Mouse (Mus musculus) stomach, postnatal 0 days (tissue): ENCODE measurements around the gene Cntnap2. TPM values are rescaled to one million over a fixed set of nuclear protein-coding genes. Genes with fewer than 3 reads are reported as not detected.

ENCODE experiments used
- ATAC-seq: fragments of 200-750 bp; cut with Nextera tagmentation; 2 replicates; pipeline ENCODE4 v1.8.0; 2017; ENCODE audit not compliant: low FRiP score, low TSS enrichment
- DNase-seq: peaks from one replicate; pipeline ENCODE4 v3.0.0-alpha.2; 2016; ENCODE audit warnings: low spot score
- H3K27ac ChIP-seq: fragments of 300-500 bp; sonication (generic); replicated peaks from 2 replicates; pipeline ENCODE4 v1.5.1; 2014; ENCODE audit warnings: mild to moderate bottlenecking, control low read depth
- H3K27me3 ChIP-seq: fragments of 300-500 bp; sonication (generic); 2 replicates; pipeline ENCODE4 v1.6.1; 2014; ENCODE audit warnings: low read length; ENCODE audit not compliant: control insufficient read depth, insufficient read depth
- H3K36me3 ChIP-seq: fragments of 300-500 bp; sonication (generic); 2 replicates; pipeline ENCODE4 v1.6.1; 2014; ENCODE audit warnings: low read length, mixed read lengths; ENCODE audit not compliant: control insufficient read depth, insufficient read depth
- H3K4me1 ChIP-seq: fragments of 300-500 bp; sonication (generic); replicated peaks from 2 replicates; pipeline ENCODE4 v1.6.1; 2014; ENCODE audit warnings: antibody characterized with exemption; ENCODE audit not compliant: control insufficient read depth, insufficient read depth
- H3K4me2 ChIP-seq: fragments of 300-500 bp; sonication (generic); replicated peaks from 2 replicates; pipeline ENCODE4 v1.6.1; 2014; ENCODE audit warnings: low read depth, mild to moderate bottlenecking, control low read depth, moderate library complexity
- H3K4me3 ChIP-seq: fragments of 300-500 bp; sonication (generic); 2 replicates; pipeline ENCODE4 v1.5.1; 2014; ENCODE audit warnings: low read depth, low read length, control low read depth
- H3K9ac ChIP-seq: fragments of 300-500 bp; sonication (generic); 2 replicates; pipeline ENCODE4 v1.6.1; 2014; ENCODE audit warnings: mild to moderate bottlenecking, low read length, control low read depth, mixed read lengths
- H3K9me3 ChIP-seq: fragments of 300-500 bp; sonication (generic); 2 replicates; pipeline ENCODE4 v1.6.1; 2016; ENCODE audit warnings: low read length; ENCODE audit not compliant: control insufficient read depth
- CTCF ChIP-seq: IDR thresholded peaks from 2 replicates; pipeline ENCODE4 v1.5.1; 2016; ENCODE audit warnings: antibody characterized with exemption, low read depth, mild to moderate bottlenecking, moderate library complexity
- EP300 ChIP-seq: optimal IDR thresholded peaks from 2 replicates; pipeline ENCODE3; 2016; ENCODE audit warnings: antibody characterized with exemption
- WGBS: fragments of 180-500 bp; shearing (Covaris S2); extraction: QIAGEN DNeasy Blood & Tissue Kit; methylation state at CpG from one replicate; pipeline ENCODE4 v1.1.7; 2014; 5-methylcytosine and 5-hydroxymethylcytosine counted together
- polyA plus RNA-seq: library from polyadenylated mRNA; unstranded; fragments of >200 nt; fragmentation: Nextera tagmentation; extraction: Ambion mirVana; gene quantifications from 2 replicates; pipeline ENCODE4 v1.2.1, GENCODE M21; 2015

Gene Cntnap2
- polyA plus RNA-seq, 1 experiment from 2014 or later: 0.55 TPM

DNA sequence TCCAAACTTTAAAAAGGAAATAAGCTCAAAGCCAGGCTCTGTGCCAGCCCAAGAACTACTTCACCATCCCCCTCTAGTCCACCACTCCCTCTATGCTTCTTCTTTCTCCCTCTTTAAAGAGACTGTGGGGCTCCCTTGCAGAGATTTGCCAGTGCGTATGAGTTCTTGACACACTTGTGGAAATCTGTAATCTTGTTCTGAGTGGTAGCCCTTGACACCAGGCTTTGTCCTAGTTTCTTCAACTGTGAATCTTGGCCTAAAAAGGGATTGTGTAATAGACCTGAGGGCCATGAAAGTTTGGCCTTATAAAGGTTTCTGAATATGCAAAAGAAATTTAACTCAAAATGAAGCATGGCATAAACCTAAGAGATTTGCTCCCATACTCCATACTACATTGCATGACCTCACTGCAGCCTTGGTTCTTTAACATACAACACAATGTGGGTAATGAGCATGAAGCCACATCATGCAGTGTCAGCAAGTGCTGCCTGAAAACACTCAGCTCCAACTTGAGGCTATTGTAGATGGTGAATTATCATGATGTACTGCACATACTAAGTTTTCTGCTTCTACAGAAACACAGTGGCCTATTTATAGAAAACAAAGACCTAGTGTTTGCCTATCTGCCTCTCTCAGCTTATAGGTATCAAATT is 1084.2 kb downstream of the Cntnap2 start:
- Histone ChIP-seq H3K27ac (no peak overlapping the region), H3K4me3 (no peak overlapping the region), H3K27me3 (no peaks in the 10 kb centered on the region), H3K36me3 (no peaks in the 10 kb centered on the region), H3K9me3 (no peaks in the 10 kb centered on the region), H3K9ac (no peak overlapping the region), H3K4me2 (no peak overlapping the region), H3K4me1 (no peaks in the 10 kb centered on the region)
- TF ChIP-seq EP300 (no peak), CTCF (no peak)
- ATAC-seq (no peak), DNase-seq (no peak)
- 100% methylated on average over 1 of the region's 1 CpGs for WGBS

DNA sequence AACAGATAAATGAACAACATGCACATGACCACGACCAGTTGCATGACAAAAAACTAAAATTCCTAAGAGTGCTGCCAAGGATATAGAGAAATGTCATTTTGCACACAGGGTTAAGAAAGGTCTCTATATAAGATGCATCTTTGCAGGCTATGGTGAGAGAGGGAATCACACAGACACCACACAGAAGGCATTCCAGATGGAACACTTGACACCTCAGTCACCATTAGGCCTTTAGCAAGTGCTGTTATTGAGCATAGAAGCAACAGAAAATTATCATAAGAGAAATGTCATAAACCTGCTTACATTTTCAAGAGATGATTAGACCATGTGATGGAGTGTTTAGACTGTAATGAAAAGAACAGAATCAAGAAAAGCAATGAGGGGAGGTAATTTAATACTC is 1107.7 kb downstream of the Cntnap2 start:
- DNase-seq: no peak
- no peak overlapping the region for H3K27ac ChIP-seq
- H3K9ac ChIP-seq: no peak overlapping the region
- H3K4me1 ChIP-seq: no peaks in the 10 kb centered on the region
- H3K9me3 ChIP-seq: no peaks in the 10 kb centered on the region
- H3K36me3 ChIP-seq: no peaks in the 10 kb centered on the region
- TF ChIP-seq EP300: no peak
- TF ChIP-seq CTCF: no peak
- no peak for ATAC-seq
- no peaks in the 10 kb centered on the region for H3K27me3 ChIP-seq
- no peak overlapping the region for H3K4me2 ChIP-seq
- WGBS: 72% methylated on average over 1 of the region's 1 CpGs
- no peak overlapping the region for H3K4me3 ChIP-seq

DNA sequence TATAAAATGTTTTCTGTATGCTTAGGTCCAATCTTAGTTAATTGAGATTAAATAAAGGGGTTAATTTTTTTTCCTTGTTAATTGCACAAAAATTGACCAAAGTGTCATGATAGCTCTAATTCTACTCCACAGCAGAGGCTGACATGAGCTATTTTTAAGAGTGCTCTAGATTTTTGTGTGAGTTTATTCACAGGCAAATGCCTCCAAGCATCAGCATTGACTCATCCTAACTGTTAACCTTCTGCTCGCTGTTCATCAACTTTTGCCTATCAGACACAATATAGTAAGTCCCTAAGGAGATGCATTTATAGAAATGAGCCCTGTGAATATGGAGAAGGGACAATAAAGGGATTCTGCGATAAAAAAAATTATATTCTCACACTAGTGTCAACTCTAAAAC is 1138.1 kb downstream of the Cntnap2 start:
- ATAC-seq: no peak
- Histone ChIP-seq H3K4me2 (no peak overlapping the region), H3K36me3 (no peaks in the 10 kb centered on the region), H3K9me3 (no peaks in the 10 kb centered on the region), H3K4me3 (no peak overlapping the region), H3K9ac (no peak overlapping the region), H3K27me3 (no peaks in the 10 kb centered on the region), H3K4me1 (no peaks in the 10 kb centered on the region), H3K27ac (no peak overlapping the region)
- no peak for TF ChIP-seq CTCF
- TF ChIP-seq EP300: no peak
- no peak for DNase-seq
- WGBS: 88% methylated on average over 2 of the region's 2 CpGs

DNA sequence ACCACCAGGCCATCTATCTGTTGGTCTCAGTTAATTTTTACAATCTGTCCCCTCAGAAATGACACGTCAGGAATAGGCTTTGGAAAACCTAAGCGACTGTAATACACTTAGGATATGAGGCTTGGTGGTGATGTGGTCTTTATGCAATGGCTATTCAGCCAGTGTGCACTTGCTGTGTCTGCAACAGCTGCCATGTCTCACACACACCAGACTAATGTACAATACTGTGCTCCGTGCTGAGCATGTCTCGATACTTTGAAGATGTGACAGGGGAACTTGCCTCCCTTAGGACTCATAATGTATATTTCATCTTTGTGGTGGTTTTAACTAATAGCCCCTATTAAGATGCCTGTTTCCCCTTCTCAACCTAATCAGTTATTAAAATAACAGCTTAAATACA is 1142.7 kb downstream of the Cntnap2 start:
- no peak overlapping the region for H3K4me2 ChIP-seq
- H3K27me3 ChIP-seq: no peaks in the 10 kb centered on the region
- H3K4me1 ChIP-seq: no peaks in the 10 kb centered on the region
- no peak overlapping the region for H3K9ac ChIP-seq
- H3K4me3 ChIP-seq: no peak overlapping the region
- no peak overlapping the region for H3K27ac ChIP-seq
- ATAC-seq: no peak
- H3K9me3 ChIP-seq: no peaks in the 10 kb centered on the region
- no peak for TF ChIP-seq CTCF
- 58% methylated on average over 4 of the region's 4 CpGs for WGBS
- H3K36me3 ChIP-seq: no peaks in the 10 kb centered on the region
- DNase-seq: no peak

DNA sequence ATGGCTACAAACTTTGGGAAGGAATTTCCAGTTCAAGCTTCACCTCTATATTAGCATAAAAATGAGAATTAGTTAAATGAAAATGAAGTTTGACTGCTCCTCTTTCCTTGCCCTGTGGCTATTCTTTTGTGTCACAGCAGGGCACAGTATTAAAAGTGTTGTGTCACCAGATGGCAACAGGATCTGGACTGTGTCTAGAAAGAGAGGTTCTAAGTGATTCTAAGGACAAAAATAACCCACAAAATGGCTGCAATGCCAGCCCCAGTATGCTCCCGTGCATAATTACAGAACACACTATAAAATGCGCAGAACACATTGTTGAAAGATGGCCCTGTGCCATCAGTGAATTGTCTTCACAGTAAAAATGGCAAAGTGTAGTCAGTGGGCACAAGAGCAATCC is 1146.4 kb downstream of the Cntnap2 start:
- H3K4me3 ChIP-seq: no peak overlapping the region
- H3K9ac ChIP-seq: no peak overlapping the region
- no peak for DNase-seq
- H3K27ac ChIP-seq: no peak overlapping the region
- TF ChIP-seq CTCF: no peak
- no peak for TF ChIP-seq EP300
- WGBS: 81% methylated on average over 2 of the region's 2 CpGs
- H3K9me3 ChIP-seq: no peaks in the 10 kb centered on the region
- no peak for ATAC-seq
- H3K36me3 ChIP-seq: no peaks in the 10 kb centered on the region
- H3K27me3 ChIP-seq: no peaks in the 10 kb centered on the region
- no peaks in the 10 kb centered on the region for H3K4me1 ChIP-seq
- no peak overlapping the region for H3K4me2 ChIP-seq

DNA sequence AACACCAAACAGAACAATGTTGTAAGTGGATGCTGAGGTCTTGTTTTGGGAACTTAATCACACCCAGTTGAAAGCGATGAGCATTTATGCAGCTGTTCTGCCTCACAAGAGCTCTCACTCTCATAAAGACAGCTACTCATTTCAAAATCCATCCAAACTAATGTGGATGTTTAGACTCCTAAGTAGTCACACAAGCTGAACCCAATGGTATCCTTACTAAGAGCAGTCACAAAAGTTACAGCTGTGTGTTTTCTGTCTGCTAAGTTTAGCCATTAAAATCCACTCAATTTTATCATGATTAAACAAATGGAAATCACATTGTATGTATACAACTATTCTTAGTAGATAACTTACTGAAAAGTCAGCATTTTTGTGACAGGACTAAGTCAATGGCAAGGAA is 1173.7 kb downstream of the Cntnap2 start:
- 63% methylated on average over 1 of the region's 1 CpGs for WGBS
- no peak overlapping the region for H3K27ac ChIP-seq
- H3K4me2 ChIP-seq: no peak overlapping the region
- TF ChIP-seq EP300: no peak
- no peak for TF ChIP-seq CTCF
- ATAC-seq (no peak), DNase-seq (no peak)
- no peak overlapping the region for H3K4me3 ChIP-seq
- no peaks in the 10 kb centered on the region for H3K4me1 ChIP-seq
- no peaks in the 10 kb centered on the region for H3K27me3 ChIP-seq
- no peaks in the 10 kb centered on the region for H3K9me3 ChIP-seq
- no peak overlapping the region for H3K9ac ChIP-seq
- H3K36me3 ChIP-seq: no peaks in the 10 kb centered on the region
